Mouse (Mus musculus): ENCODE results near the gene B3gnt8.
"Not testable (repeated sequence)": the region's sequence is repeated elsewhere in the genome, so short reads cannot be mapped to it uniquely, and the experiment has no call there.

Gene B3gnt8

DNA sequence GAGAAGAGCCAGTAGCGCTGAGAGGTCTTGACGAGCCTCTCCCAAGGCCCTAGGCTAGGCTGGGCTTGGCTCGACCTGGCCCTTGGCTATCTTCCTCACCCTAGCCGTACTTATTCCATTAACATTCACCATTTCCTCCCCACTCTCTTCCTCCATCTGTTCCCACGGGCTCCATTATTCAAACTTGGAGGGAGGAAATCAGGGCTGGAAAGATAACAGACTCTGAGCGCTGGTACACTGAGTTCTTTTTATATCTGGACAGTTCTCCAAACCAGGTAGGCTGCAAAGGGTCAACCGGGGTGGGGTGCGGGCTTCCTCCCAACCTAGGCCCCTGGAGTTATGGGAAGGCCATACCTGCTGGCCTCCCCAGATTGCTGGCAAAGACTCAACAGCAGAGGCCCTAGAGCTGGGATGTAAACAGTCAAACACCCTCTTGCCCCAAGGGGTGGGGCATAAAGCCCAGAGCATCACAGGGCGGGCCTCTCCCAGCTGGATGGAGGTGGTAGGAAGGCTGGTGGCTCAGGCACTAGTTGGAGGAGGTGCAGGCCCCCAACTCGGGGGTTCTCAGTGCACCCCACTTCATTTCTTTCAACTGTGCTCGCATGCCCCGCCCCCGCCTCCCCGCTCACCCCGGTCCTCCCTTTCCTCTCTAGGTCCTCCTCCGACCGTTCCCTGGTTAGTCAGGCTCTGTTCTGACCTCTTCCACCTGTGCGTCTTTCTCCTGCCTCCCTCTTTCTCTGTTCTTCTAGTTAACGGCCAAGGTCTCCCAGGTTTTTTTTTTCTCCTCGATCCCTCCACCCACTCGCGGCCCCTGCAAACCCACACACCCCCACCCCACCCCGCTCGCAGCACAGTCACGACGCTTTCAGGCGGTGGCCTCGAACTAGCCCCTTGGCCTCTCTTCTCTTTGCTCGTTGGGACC, at the start of gene B3gnt8:
Gene B3gnt8, plus strand, starts transcription at position 146 of the 922 bp plus-strand sequence.
- DNase-seq (ENCODE audit: low spot score in 2 of 2), result no peak

DNA sequence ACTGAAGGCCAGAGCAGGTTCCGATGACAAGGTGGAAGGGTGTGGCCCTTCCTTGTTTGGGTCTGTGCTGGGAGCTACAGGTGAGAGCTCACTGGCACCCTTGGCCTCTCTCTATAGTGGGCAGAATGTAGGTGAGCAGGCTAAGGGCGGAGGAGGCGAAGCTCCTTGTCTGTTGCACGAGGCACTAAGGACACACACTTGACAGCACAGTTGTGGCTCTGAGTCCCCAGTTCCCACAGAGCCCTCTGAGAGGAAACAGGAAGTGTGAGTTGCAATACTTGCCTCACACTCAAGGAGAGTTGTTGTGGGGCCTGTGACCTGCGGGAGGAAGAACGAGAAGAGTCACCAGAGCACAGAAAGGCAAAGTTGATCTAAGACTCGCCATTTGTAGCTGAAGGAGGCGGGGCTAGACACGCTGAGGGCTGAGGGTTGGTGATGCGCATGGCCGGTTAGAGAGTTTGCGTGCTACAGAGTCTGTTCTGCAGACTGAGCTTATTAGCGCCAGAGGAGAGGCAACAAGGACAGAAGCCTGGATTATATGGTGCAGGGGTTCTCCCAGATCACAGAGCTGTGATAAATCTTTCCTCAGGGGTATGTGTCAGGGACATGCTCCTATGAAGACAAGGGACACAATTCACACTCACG, 49.5 kb upstream of the B3gnt8 start:
- DNase-seq (ENCODE audit: low spot score in 2 of 2), result not testable (repeated sequence)

DNA sequence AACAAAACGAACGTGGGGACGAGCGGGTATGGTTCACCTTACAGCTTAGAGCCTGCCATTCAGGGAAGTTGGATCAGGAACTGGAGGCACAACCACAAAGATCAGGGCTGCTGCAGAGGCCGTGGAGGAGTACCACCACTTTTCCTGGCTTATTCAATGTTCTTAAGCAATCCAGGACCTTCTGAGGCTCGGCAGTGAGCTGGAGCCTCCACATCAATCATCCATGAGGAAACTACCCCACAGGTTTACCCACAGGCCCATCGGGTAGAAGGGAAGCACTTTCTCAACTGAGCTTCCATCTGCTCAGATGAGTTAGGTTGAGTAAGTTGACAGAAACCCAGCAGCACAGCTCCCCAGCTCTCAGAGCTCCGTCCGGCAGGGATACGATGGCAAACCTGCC, 47.0 kb upstream of the B3gnt8 start:
- DNase-seq (ENCODE audit: low spot score in 2 of 2), result no peak

DNA sequence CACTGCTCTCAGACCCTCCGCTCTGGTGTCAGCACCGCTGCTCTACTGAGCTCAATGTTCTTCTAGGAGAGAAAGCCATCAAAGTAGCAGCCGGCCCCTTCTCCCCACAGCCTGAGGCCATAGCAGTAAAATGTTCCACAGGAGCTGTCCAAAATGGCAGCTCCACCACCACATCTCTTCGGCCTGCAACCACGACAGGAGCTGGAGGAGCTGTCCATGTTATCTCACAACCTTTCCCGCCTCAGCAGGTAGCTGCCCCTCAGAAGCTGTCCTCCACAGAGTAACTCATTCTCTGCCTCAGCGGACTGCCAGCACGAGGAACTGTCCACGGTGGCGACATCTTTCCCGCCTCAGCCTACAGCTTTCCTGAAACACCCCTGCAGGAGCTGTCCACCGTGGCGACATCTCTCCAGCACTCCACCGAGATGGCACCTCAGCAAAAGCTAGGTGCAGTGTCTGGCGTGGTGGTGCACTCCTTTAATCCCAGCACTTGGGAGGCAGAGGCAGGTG, 44.1 kb upstream of the B3gnt8 start:
- DNase-seq (ENCODE audit: low spot score in 2 of 2), result no peak

DNA sequence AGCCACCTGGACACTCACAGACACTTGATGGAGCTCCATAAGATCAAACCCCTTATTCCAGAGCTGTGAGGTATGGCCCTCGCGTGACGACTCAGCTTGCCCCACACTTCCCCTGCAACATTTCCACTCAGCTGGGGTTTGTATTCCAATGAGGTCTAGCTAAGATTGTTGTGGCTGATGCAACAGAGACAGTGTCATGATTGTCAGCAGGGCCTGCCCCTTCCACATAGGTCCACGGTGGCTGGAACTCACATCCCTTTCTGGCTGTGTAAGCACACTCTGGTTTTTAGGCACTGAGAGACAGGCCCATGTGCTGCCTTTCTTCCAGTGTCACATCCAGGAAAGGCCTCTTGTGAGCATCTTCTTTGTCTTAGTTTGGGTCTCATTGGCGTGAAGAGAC, 41.8 kb upstream of the B3gnt8 start:
- DNase-seq (ENCODE audit: low spot score in 2 of 2), result no peak

- DNase-seq (ENCODE audit: low spot score in 2 of 2), result no peak
These were observed 40.9 kb upstream of the B3gnt8 start for GRCm38 (mm10) chr7:25585351-25586204.

GRCm38 (mm10) chr7:25591226-25591625, 35.2 kb upstream of the B3gnt8 start:
- no peak for DNase-seq (ENCODE audit: low spot score in 2 of 2)

- no peak for DNase-seq (ENCODE audit: low spot score in 2 of 2)
These were observed 32.6 kb upstream of the B3gnt8 start for GRCm38 (mm10) chr7:25593859-25594258.

- DNase-seq (ENCODE audit: low spot score in 2 of 2), result peak in 1 of 2 experiments; percentile 66
These were observed 26.8 kb upstream of the B3gnt8 start for GRCm38 (mm10) chr7:25599663-25600062.

- DNase-seq (ENCODE audit: low spot score in 2 of 2), result no peak
These were observed 25.8 kb upstream of the B3gnt8 start for GRCm38 (mm10) chr7:25600666-25601065.

DNA sequence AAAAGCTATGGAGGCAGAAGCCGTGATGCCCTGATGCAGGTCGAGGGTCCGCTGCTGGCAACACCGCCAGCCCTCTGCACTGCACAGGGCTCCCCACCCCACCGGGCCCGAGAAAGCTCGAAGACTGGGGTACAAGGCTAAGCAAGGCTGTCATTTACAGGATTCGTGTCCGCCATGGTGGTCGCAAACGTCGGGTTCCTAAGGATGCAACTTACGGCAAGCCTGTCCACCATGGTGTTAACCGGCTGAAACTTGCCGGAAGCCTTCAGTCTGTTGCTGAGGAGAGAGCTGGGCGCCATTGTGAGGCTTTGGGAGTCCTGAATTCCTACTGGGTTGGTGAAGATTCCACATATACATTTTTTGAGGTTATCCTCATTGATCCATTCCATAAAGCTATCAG, 25.1 kb upstream of the B3gnt8 start:
- DNase-seq (ENCODE audit: low spot score in 2 of 2), result no peak

- no peak for DNase-seq (ENCODE audit: low spot score in 2 of 2)
These were observed 19.8 kb upstream of the B3gnt8 start for GRCm38 (mm10) chr7:25606625-25607063.

- no peak for DNase-seq (ENCODE audit: low spot score in 2 of 2)
These were observed 19.3 kb upstream of the B3gnt8 start for GRCm38 (mm10) chr7:25607196-25607595.

DNA sequence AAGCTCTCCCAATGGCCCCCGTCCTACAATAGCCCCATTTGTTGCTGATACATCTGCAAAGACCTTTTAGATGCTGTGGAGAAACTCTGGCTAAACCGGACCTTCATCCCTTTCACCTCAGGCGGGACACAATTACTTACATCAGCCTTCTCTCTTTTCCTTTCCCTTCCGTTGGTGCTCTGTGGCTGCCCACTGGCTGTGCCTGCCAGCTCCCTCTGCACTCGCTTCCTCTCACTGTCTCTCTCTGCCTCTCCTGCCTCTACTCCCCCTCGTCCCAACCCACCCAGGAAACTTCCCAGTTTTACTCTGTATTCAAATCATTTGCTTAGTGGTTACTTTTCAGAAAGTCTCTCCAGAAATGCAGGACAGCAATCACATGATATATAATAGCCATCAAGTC, 16.4 kb upstream of the B3gnt8 start:
- DNase-seq (ENCODE audit: low spot score in 2 of 2), result peak in 1 of 2 experiments; percentile 1

- no peak for DNase-seq (ENCODE audit: low spot score in 2 of 2)
These were observed 15.0 kb upstream of the B3gnt8 start for GRCm38 (mm10) chr7:25611501-25611900.

GRCm38 (mm10) chr7:25614086-25614485, 12.4 kb upstream of the B3gnt8 start:
- peak in 1 of 2 experiments; percentile 2 for DNase-seq (ENCODE audit: low spot score in 2 of 2)

DNA sequence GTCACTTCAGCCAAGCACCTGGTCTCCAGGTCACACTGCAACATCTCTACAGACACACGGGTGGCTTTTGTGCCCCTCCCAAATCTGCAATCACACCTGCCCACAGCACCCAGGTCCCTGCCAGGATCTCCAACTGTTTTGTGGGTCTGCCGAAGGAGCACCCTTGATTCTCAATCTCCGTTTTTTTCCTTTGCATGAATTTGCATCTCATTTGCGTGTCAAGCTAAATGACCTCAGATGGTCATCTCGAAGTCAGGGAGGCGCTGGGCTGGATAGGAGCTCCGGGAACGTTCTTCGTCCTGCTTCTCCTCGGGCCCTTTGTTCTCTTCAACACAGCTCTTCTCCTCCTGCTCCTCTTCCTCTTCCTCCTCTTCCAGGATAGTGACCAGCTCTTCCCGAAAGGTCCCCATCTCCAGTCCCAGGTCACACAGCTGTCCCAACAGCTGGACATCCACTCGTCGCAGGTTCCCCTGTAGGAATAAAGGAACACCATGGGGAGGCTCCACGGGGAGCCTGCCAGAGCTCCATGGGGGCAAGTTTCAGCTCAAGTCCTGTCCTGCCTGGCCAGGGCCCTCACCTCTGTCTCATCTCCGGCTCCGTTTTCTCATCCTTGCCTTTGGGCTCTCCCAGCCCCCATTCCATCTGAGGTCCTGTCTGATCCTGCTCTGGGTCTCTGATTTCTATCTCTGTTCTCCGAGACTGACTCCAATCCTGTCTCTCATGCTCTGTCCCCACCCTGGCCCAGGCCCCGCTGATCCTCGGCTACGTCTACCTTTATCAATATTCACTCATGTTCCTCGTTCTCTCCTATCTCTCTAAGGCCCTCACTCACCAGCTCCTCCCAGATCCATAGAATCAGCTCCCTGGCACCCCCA, 11.4 kb upstream of the B3gnt8 start:
- DNase-seq (ENCODE audit: low spot score in 2 of 2), result peak in 1 of 2 experiments; percentile 4

DNA sequence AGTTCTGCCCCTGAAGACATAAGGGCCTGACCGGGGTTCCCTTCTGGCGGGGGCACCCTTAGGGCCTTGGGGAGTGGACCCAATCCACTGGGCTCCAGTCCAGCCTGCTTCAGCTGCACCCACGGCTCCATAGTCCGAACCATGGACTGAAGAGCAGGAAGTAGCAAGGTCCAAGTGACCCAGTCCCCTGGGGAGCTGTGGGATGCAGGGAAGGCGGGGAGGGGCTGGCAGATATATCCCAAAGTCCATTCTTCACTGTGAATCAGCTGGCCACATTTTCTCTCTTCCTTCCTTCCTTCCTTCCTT, 10.8 kb upstream of the B3gnt8 start, which contains the start of gene Erich4:
Gene Erich4, minus strand, starts transcription at position 187 of the 306 bp plus-strand sequence.
- DNase-seq (ENCODE audit: low spot score in 2 of 2), result peak in 1 of 2 experiments; percentile 3

- no peak for DNase-seq (ENCODE audit: low spot score in 2 of 2)
These were observed 8.9 kb upstream of the B3gnt8 start for GRCm38 (mm10) chr7:25617376-25618160.
